ENCODE assay signal across 10 mouse cellular contexts in genomic region chr7:19603055-19603454, GRCm38 (mm10). TPM values are rescaled to one million over a fixed set of nuclear protein-coding genes. Genes with fewer than 3 reads are reported as not detected.
DNase-seq lines count a peak whose midpoint lies in the region; TF ChIP-seq lines count a peak whose summit lies in the region.
"Had no signal": no experiment of that assay in that cellular context is flagged by ENCODE, and none has a peak within 500 bp of the region (broad histone marks: within the 10 kb centered on the region; RNA-seq: fewer than 3 reads in every experiment).

No protein-coding gene starts in this region.

- peak overlapping the region; percentile 86 for H3K4me3 ChIP-seq in gastrocnemius, adult 2 months
- H3K4me3 ChIP-seq in ES-Bruce4 (ENCODE audit: low read depth, low read length) = peak overlapping the region; percentile 28
- peak overlapping the region; percentile 99 for H3K4me3 ChIP-seq in hindbrain, embryonic 10.5 days
- peak overlapping the region; percentile 100 for H3K4me3 ChIP-seq in midbrain, embryonic 10.5 days

- no peak for TF ChIP-seq CTCF in gastrocnemius, adult 2 months (IDR thresholded peaks at IDR 0.05)
- no peak for TF ChIP-seq CTCF in ES-Bruce4 (IDR thresholded peaks at IDR 0.05; ENCODE audit: low read depth, low read length)

- TF ChIP-seq EP300 in ES-Bruce4 (IDR thresholded peaks at IDR 0.05; ENCODE audit: insufficient read depth, low read depth, low read length) = no peak

- H3K27me3 ChIP-seq in ES-Bruce4 (ENCODE audit: control insufficient read depth, insufficient read depth, low read length, poor library complexity, severe bottlenecking) = no peaks in the 10 kb centered on the region
- no peaks in the 10 kb centered on the region for H3K27me3 ChIP-seq in hindbrain, embryonic 10.5 days (ENCODE audit: insufficient read depth, poor library complexity, severe bottlenecking)
- no peaks in the 10 kb centered on the region for H3K27me3 ChIP-seq in midbrain, embryonic 10.5 days (ENCODE audit: low read depth, poor library complexity, severe bottlenecking)

- H3K9ac ChIP-seq in ES-Bruce4 (ENCODE audit: low read depth, poor library complexity, severe bottlenecking) = peak overlapping the region; percentile 82

- 84% methylated on average over 12 of the region's 12 CpGs for WGBS in hindbrain, embryonic 10.5 days
- 88% methylated on average over 12 of the region's 12 CpGs for WGBS in midbrain, embryonic 10.5 days

- intact Hi-C loops in gastrocnemius, adult 2 months (cut with DNase I) = no loop called here

- H3K4me1 ChIP-seq in ES-Bruce4 (ENCODE audit: control insufficient read depth, insufficient read depth, low read length) = peaks cover 5% of the 10 kb centered on the region
- peaks cover 31% of the 10 kb centered on the region for H3K4me1 ChIP-seq in hindbrain, embryonic 10.5 days (replicated peaks)
- H3K4me1 ChIP-seq in midbrain, embryonic 10.5 days = peaks cover 32% of the 10 kb centered on the region

- H3K27ac ChIP-seq in gastrocnemius, adult 2 months = no peak overlapping the region
- H3K27ac ChIP-seq in ES-Bruce4 (ENCODE audit: insufficient read depth, low read length) = no peak overlapping the region
- no peak overlapping the region for H3K27ac ChIP-seq in hindbrain, embryonic 10.5 days
- no peak overlapping the region for H3K27ac ChIP-seq in midbrain, embryonic 10.5 days (replicated peaks)

- H3K36me3 ChIP-seq in ES-Bruce4 (ENCODE audit: control insufficient read depth, insufficient read depth, low read length, poor library complexity, severe bottlenecking) = peaks cover 16% of the 10 kb centered on the region
- H3K36me3 ChIP-seq in hindbrain, embryonic 10.5 days = peaks cover 47% of the 10 kb centered on the region
- H3K36me3 ChIP-seq in midbrain, embryonic 10.5 days = peaks cover 50% of the 10 kb centered on the region

- TF ChIP-seq POLR2A in ES-Bruce4 (IDR thresholded peaks at IDR 0.05; ENCODE audit: insufficient read depth, low read length) = no peak

- DNase-seq in gastrocnemius, adult 2 months = no peak
- DNase-seq in gastrocnemius, adult 8-10 months (ENCODE audit: low spot score in 2 of 2) = no peak
- no peak for DNase-seq in hindbrain, embryonic 10.5 days (ENCODE audit: low spot score)
- no peak for DNase-seq in midbrain, embryonic 10.5 days (ENCODE audit: low spot score)
- DNase-seq in right cerebral cortex, adult 2 months (ENCODE audit: low spot score in 2 of 2) = no peak
- DNase-seq in right cerebral cortex, postnatal 10 days (ENCODE audit: low spot score in 2 of 2) = no peak
- no peak for DNase-seq in kidney, adult 8-10 months
- DNase-seq: kidney, postnatal 36 days; right cerebral cortex, postnatal 4 days had no signal

- no peaks in the 10 kb centered on the region for H3K9me3 ChIP-seq in ES-Bruce4 (replicated peaks; ENCODE audit: control insufficient read depth, insufficient read depth, low read length, poor library complexity, severe bottlenecking)
- no peaks in the 10 kb centered on the region for H3K9me3 ChIP-seq in hindbrain, embryonic 10.5 days
- H3K9me3 ChIP-seq in midbrain, embryonic 10.5 days (replicated peaks) = no peaks in the 10 kb centered on the region

RNA-seq across cellular contexts. Expression of gene Clasrp, which starts 1.2 kb away (rescaled TPM):
- 10 to 100 TPM; 13.7 to 15.1 TPM for total RNA-seq in gastrocnemius, adult 2 months (2021)
- 10 to 100 TPM in 1 of 4 experiments, 1 to 10 TPM in 3; 6.3 to 10.0 (median 9.2) TPM for total RNA-seq in gastrocnemius, adult 8-10 months (2022)
- 52.3 and 57.4 TPM in 2 replicates for polyA plus RNA-seq in ES-Bruce4 (2011; ENCODE audit: insufficient read depth, insufficient read length, low read depth, missing spikeins)
- 57.5 and 68.8 TPM in 2 replicates for polyA plus RNA-seq in hindbrain, embryonic 10.5 days (2016; fragmentation: Nextera tagmentation; extraction: Ambion mirVana)
- 51.8 and 61.1 TPM in 2 replicates for polyA plus RNA-seq in midbrain, embryonic 10.5 days (2016; fragmentation: Nextera tagmentation; extraction: Ambion mirVana)

RNA-seq across cellular contexts. Expression of gene Gemin7, which starts 25.7 kb away (rescaled TPM):
- total RNA-seq in gastrocnemius, adult 2 months (2021) = 10 to 100 TPM; 73.4 to 74.2 TPM
- total RNA-seq in gastrocnemius, adult 8-10 months (2022) = 100 to 1,000 TPM in 2 of 4 experiments, 10 to 100 TPM in 2; 78.5 to 108 (median 99.3) TPM
- polyA plus RNA-seq in ES-Bruce4 (2011; ENCODE audit: insufficient read depth, insufficient read length, low read depth, missing spikeins) = 25.2 and 30.5 TPM in 2 replicates
- 177 and 188 TPM in 2 replicates for polyA plus RNA-seq in hindbrain, embryonic 10.5 days (2016; fragmentation: Nextera tagmentation; extraction: Ambion mirVana)
- 177 TPM in 2 replicates for polyA plus RNA-seq in midbrain, embryonic 10.5 days (2016; fragmentation: Nextera tagmentation; extraction: Ambion mirVana)

RNA-seq across cellular contexts. Expression of gene Zfp296, which starts 26.0 kb away (rescaled TPM):
- total RNA-seq in gastrocnemius, adult 2 months (2021) = under 1 TPM; 0.45 to 0.51 TPM
- total RNA-seq in gastrocnemius, adult 8-10 months (2022) = 1 to 10 TPM in 1 of 4 experiments, under 1 TPM in 3; 0.56 to 1.1 (median 0.77) TPM
- 21.5 and 23.5 TPM in 2 replicates for polyA plus RNA-seq in ES-Bruce4 (2011; ENCODE audit: insufficient read depth, insufficient read length, low read depth, missing spikeins)
- polyA plus RNA-seq in hindbrain, embryonic 10.5 days (2016; fragmentation: Nextera tagmentation; extraction: Ambion mirVana) = 0.22 and 0.72 TPM in 2 replicates
- polyA plus RNA-seq in midbrain, embryonic 10.5 days (2016; fragmentation: Nextera tagmentation; extraction: Ambion mirVana) = 0.10 and 0.22 TPM in 2 replicates

RNA-seq across cellular contexts. Expression of gene Relb, which starts 26.2 kb away (rescaled TPM):
- total RNA-seq in gastrocnemius, adult 2 months (2021) = 1 to 10 TPM; 5.1 to 7.9 TPM
- 10 to 100 TPM in 2 of 4 experiments, 1 to 10 TPM in 2; 7.0 to 12.5 (median 9.5) TPM for total RNA-seq in gastrocnemius, adult 8-10 months (2022)
- polyA plus RNA-seq in ES-Bruce4 (2011; ENCODE audit: insufficient read depth, insufficient read length, low read depth, missing spikeins) = 11.7 and 11.9 TPM in 2 replicates
- 4.4 and 6.1 TPM in 2 replicates for polyA plus RNA-seq in hindbrain, embryonic 10.5 days (2016; fragmentation: Nextera tagmentation; extraction: Ambion mirVana)
- polyA plus RNA-seq in midbrain, embryonic 10.5 days (2016; fragmentation: Nextera tagmentation; extraction: Ambion mirVana) = 3.8 and 4.7 TPM in 2 replicates

RNA-seq across cellular contexts. Expression of gene Ppp1r37, which starts 40.2 kb away (rescaled TPM):
- total RNA-seq in gastrocnemius, adult 2 months (2021) = 10 to 100 TPM; 48.4 to 49.1 TPM
- total RNA-seq in gastrocnemius, adult 8-10 months (2022) = 10 to 100 TPM; 45.9 to 52.8 (median 48.8) TPM
- polyA plus RNA-seq in ES-Bruce4 (2011; ENCODE audit: insufficient read depth, insufficient read length, low read depth, missing spikeins) = 16.1 and 19.1 TPM in 2 replicates
- polyA plus RNA-seq in hindbrain, embryonic 10.5 days (2016; fragmentation: Nextera tagmentation; extraction: Ambion mirVana) = 22.6 and 30.4 TPM in 2 replicates
- 20.3 and 20.5 TPM in 2 replicates for polyA plus RNA-seq in midbrain, embryonic 10.5 days (2016; fragmentation: Nextera tagmentation; extraction: Ambion mirVana)

Comparison
In these comparisons a context has a peak if more than half of its experiments do, and no peak if none do; other contexts are left out.
1. H3K4me3 ChIP-seq: peak in every context shown above with its lines; median percentile 100 in midbrain, embryonic 10.5 days; 99 in hindbrain, embryonic 10.5 days; 86 in gastrocnemius, adult 2 months; 28 in ES-Bruce4.
2. RNA of gene Zfp296, which starts 26.0 kb away (polyA plus RNA-seq): 21.5 to 23.5 TPM in ES-Bruce4; 0.22 to 0.72 TPM in hindbrain, embryonic 10.5 days and 0.10 to 0.22 TPM in midbrain, embryonic 10.5 days; every median in the first group is over 10 times any median in the second.